22 mouse cellular contexts compared by ENCODE assay signal in the genomic region with DNA sequence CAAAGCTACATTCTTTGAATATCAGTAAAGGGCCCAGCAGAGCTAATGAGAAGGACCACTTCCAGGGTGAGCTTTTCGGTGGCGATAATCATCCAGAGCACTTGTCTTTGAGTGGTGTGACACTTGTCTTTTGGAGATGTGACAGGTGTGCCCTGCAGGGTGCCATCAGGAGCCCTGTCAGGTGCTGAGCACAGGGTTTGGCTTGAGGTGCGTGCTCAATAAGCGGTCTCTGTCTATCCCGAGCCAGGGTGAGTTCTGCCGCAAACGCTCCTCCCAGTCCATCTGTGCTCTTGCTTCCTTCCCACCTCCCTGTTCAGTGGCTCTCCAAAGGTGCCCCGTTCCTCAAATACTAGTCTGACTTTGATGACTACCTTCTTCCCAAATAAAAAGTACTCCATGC. TPM values are rescaled to one million over a fixed set of nuclear protein-coding genes. Genes with fewer than 3 reads are reported as not detected.
DNase-seq lines count a peak whose midpoint lies in the region; ATAC-seq lines count a peak whose summit lies in the region.
"Had no signal": no experiment of that assay in that cellular context is flagged by ENCODE, and none has a peak within 500 bp of the region (broad histone marks: within the 10 kb centered on the region; RNA-seq: fewer than 3 reads in every experiment).

No protein-coding gene starts in this region.

- H3K36me3 ChIP-seq in heart, embryonic 16.5 days (ENCODE audit: control insufficient read depth, insufficient read depth) = no peaks in the 10 kb centered on the region
- H3K36me3 ChIP-seq in midbrain, embryonic 13.5 days = no peaks in the 10 kb centered on the region
- H3K36me3 ChIP-seq in midbrain, embryonic 11.5 days (ENCODE audit: control insufficient read depth, insufficient read depth, low read length) = no peaks in the 10 kb centered on the region
- H3K36me3 ChIP-seq: embryonic facial prominence, embryonic 10.5 days; G1E; limb, embryonic 15.5 days; midbrain, embryonic 12.5 days had no signal

- H3K9me3 ChIP-seq in heart, embryonic 16.5 days (replicated peaks; ENCODE audit: control insufficient read depth, low read length) = no peaks in the 10 kb centered on the region
- H3K9me3 ChIP-seq in midbrain, embryonic 13.5 days = no peaks in the 10 kb centered on the region
- H3K9me3 ChIP-seq in midbrain, embryonic 11.5 days (ENCODE audit: control insufficient read depth, low read length) = no peaks in the 10 kb centered on the region
- H3K9me3 ChIP-seq: embryonic facial prominence, embryonic 10.5 days; limb, embryonic 15.5 days; midbrain, embryonic 12.5 days had no signal

- ATAC-seq in cerebellum, adult (ENCODE audit: insufficient number of reproducible peaks, low FRiP score, low TSS enrichment) = peak; percentile 95
- peak; percentile 34; the same call in 1 of the 2 replicates for ATAC-seq in heart, embryonic 16.5 days (replicated peaks; ENCODE audit: extremely low read depth, insufficient read depth, low FRiP score)
- ATAC-seq in midbrain, embryonic 13.5 days = peak; percentile 53; the same call in 1 of the 2 replicates
- ATAC-seq in midbrain, embryonic 11.5 days (ENCODE audit: low FRiP score) = no peak
- ATAC-seq: CD4-positive, CD25-positive, alpha-beta regulatory T cell, adult 4 months; forebrain, embryonic 16.5 days had no signal

- peak overlapping the region; percentile 60 for H3K27ac ChIP-seq in heart, embryonic 16.5 days (ENCODE audit: low read length)
- no peak overlapping the region for H3K27ac ChIP-seq in midbrain, embryonic 13.5 days
- no peak overlapping the region for H3K27ac ChIP-seq in midbrain, embryonic 11.5 days (ENCODE audit: low read depth, low read length)
- H3K27ac ChIP-seq: embryonic facial prominence, embryonic 10.5 days; hindbrain, embryonic 14.5 days; left cerebral cortex, adult 2 months; limb, embryonic 15.5 days; midbrain, embryonic 12.5 days; stomach, postnatal 0 days had no signal

- no peak for DNase-seq in cerebellum, postnatal 4 days (ENCODE audit: low spot score in 2 of 2)
- DNase-seq in heart, postnatal 10 days = no peak
- no peak for DNase-seq in midbrain, embryonic 11.5 days (ENCODE audit: low spot score, missing footprints)
- no peak for DNase-seq in left cerebral cortex, adult 18-20 months (ENCODE audit: low spot score in 2 of 2)
- DNase-seq in right cerebral cortex, postnatal 4 days = no peak
- DNase-seq: kidney, adult 11 months; kidney, postnatal 10 days; right cerebral cortex, postnatal 14 days; thymus, postnatal 14 days had no signal

- peak overlapping the region; percentile 22; the same call in 1 of the 2 replicates for H3K4me2 ChIP-seq in heart, embryonic 16.5 days (ENCODE audit: low read depth, low read length)
- no peak overlapping the region for H3K4me2 ChIP-seq in midbrain, embryonic 13.5 days (replicated peaks)
- no peak overlapping the region for H3K4me2 ChIP-seq in midbrain, embryonic 11.5 days
- H3K4me2 ChIP-seq: hindbrain, embryonic 14.5 days; limb, embryonic 15.5 days; midbrain, embryonic 12.5 days had no signal

- H3K27me3 ChIP-seq in heart, embryonic 16.5 days (ENCODE audit: control insufficient read depth, insufficient read depth, low read length) = no peaks in the 10 kb centered on the region
- H3K27me3 ChIP-seq in midbrain, embryonic 13.5 days = no peaks in the 10 kb centered on the region
- no peaks in the 10 kb centered on the region for H3K27me3 ChIP-seq in midbrain, embryonic 11.5 days (ENCODE audit: control insufficient read depth, insufficient read depth, low read length)
- H3K27me3 ChIP-seq: limb, embryonic 15.5 days; midbrain, embryonic 12.5 days had no signal

- no peak overlapping the region for H3K4me3 ChIP-seq in heart, embryonic 16.5 days (ENCODE audit: low read length)
- no peak overlapping the region for H3K4me3 ChIP-seq in midbrain, embryonic 13.5 days (replicated peaks)
- H3K4me3 ChIP-seq in midbrain, embryonic 11.5 days (ENCODE audit: low read depth, low read length) = no peak overlapping the region
- H3K4me3 ChIP-seq: embryonic facial prominence, embryonic 10.5 days; erythroblast, embryonic 14.5 days; left cerebral cortex, adult 2 months; limb, embryonic 15.5 days; midbrain, embryonic 12.5 days had no signal

- WGBS in heart, embryonic 16.5 days = 48% methylated on average over 8 of the region's 8 CpGs
- 84% methylated on average over 8 of the region's 8 CpGs for WGBS in midbrain, embryonic 13.5 days
- WGBS in midbrain, embryonic 11.5 days = 83% methylated on average over 8 of the region's 8 CpGs

- peaks cover 41% of the 10 kb centered on the region for H3K4me1 ChIP-seq in heart, embryonic 16.5 days (ENCODE audit: control insufficient read depth, insufficient read depth, low read length)
- no peaks in the 10 kb centered on the region for H3K4me1 ChIP-seq in midbrain, embryonic 13.5 days (replicated peaks)
- H3K4me1 ChIP-seq in midbrain, embryonic 11.5 days (ENCODE audit: control insufficient read depth, insufficient read depth, low read length) = no peaks in the 10 kb centered on the region
- H3K4me1 ChIP-seq: limb, embryonic 15.5 days; midbrain, embryonic 12.5 days had no signal

- intact Hi-C loops in heart, postnatal 10 days (cut with DNase I) = no loop called here

- peak overlapping the region; percentile 46 for H3K9ac ChIP-seq in heart, embryonic 16.5 days (ENCODE audit: low read length)
- no peak overlapping the region for H3K9ac ChIP-seq in midbrain, embryonic 13.5 days (replicated peaks)
- no peak overlapping the region for H3K9ac ChIP-seq in midbrain, embryonic 11.5 days (ENCODE audit: low read length)
- H3K9ac ChIP-seq: hindbrain, embryonic 14.5 days; limb, embryonic 15.5 days; midbrain, embryonic 12.5 days had no signal

RNA-seq across cellular contexts. Expression of a gene that starts 35.5 kb away (rescaled TPM):
- polyA plus RNA-seq in heart, embryonic 16.5 days (2015; fragmentation: Nextera tagmentation; extraction: Ambion mirVana) = 111 and 112 TPM in 2 replicates
- total RNA-seq in heart, postnatal 10 days (2021) = 100 to 1,000 TPM; 187 to 196 TPM
- polyA plus RNA-seq in midbrain, embryonic 13.5 days (2015; fragmentation: Nextera tagmentation; extraction: Ambion mirVana) = 22.7 and 24.3 TPM in 2 replicates
- polyA plus RNA-seq in midbrain, embryonic 11.5 days (2014; fragmentation: Nextera tagmentation; extraction: Ambion mirVana) = 13.5 TPM in 2 replicates
- 100 to 1,000 TPM; 184 to 189 TPM for total RNA-seq in left cerebral cortex, adult 18-20 months (2021)
- polyA plus RNA-seq: erythroblast, embryonic 14.5 days; G1E had no signal
